Mouse (Mus musculus) layer of hippocampus, adult 9-10 months (tissue): ENCODE results near the gene Zfyve26.
A peak's percentile ranks its signal among the peaks of the same experiment; 100 is the strongest.
"Not testable (repeated sequence)": the region's sequence is repeated elsewhere in the genome, so short reads cannot be mapped to it uniquely, and the experiment has no call there.

ENCODE experiments used
- DNase-seq: peaks from one replicate; pipeline ENCODE4 v3.0.0; 2022; ENCODE audit warnings: low spot score

The Zfyve26 gene

DNA sequence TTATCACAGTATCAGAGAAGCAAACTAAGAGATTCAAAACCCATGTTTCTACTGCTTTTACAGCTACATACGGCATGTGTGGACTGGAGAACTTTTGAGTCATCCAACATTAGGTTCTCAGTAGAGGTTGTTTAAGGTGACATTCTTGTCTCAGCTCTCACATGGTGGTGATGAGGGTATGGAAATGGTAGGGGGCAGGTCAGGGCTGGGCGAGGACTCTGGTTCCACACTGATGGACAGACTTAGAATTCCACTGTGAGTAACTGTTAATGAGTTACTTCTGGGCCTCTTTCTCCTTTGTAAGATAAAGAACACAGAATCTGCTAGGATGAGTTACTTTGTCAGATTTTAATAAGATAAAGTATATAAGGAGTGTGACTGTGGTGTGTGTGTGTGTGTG lies 36.0 kb downstream of the Zfyve26 start:
- no peak for DNase-seq

DNA sequence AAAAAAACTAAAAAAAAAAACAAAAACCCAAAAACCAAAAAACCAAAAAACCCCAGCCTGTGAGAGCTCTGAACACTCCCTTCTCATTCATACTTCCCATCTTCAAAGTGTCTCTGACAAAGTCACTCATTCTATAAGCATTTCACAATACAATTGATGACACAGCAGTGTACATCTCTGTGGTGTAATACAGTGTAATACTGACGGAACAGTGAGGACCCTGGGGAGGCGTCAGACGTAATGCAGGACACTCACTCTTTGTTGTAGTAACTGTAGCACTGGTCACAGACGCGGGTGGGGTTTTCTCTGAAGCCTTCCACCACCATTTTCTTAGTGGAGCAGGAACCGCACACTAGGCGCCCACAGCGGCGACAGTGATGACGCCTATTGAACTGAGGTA lies 41.1 kb downstream of the Zfyve26 start:
- no peak for DNase-seq

DNA sequence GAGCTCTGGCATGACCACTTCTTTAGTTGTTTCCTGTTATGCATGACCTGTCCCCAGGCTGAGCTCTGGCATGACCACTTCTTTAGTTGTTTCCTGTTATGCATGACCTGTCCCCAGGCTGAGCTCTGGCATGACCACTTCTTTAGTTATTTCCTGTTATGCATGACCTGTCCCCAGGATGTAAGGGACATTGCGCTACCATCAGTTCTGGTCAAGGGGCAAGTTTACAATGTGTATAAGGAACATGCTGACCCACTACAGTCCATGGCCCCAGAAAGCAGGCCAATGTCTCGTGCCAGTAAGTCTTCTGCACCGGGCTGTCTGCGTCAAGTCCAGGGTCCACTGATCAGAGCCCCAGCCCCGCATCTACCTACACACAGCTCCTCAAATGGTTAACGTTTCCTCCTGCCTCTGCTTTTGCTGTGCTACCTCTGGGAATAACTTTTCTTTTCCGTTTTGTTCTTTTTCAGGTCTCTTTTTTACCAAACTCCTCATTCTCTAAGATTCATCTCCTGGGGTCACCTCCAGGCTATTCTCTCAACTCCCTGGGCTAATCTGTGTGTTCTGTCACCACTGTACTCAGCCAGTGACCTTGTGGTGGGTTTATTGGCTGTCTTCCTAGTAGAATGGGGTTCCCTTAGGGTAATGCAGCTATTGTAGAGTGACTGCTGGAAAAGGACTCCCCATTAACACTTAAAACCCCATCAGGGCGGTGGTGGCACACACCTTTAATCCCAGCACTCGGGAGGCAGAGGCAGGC lies 42.6 kb downstream of the Zfyve26 start:
- no peak for DNase-seq

DNA sequence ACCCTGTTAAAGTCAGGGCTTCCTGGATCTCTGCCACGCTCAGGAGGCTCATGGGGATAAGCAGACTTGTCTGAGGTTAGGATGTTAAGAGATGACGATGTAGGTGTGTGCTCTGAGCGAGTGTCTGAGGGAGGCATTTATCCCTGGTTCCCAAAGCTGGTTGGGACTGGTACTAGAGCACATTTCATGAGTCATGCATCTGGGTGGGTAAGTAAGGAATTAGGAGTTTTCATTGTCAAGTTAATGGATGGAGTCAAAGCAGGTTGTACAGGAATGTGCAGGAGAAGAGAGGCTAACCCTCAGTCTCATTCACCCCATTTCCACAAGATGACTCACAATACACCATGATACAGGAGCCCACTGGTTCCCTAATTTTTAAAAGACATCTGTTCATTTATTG lies 48.0 kb downstream of the Zfyve26 start:
- DNase-seq: no peak

DNA sequence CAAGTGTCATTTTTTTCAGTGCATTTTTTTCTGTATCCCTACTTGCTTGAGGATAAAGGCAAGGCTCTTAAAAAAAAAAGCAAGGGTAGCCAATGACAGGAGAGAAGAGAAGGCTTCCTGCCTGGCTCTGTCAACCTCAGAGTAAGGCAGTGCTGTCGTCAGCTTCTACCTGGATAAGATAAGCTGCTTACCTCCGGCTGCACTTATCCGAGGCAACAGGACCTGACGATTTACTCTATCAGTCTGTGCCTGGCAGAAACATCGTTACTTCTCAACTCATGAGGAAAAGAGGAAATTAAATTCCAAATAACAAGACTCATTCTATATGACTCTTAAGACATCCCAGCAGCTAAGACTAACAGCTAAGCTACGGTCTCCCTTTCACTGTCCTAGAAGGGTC lies 53.2 kb downstream of the Zfyve26 start:
- no peak for DNase-seq

DNA sequence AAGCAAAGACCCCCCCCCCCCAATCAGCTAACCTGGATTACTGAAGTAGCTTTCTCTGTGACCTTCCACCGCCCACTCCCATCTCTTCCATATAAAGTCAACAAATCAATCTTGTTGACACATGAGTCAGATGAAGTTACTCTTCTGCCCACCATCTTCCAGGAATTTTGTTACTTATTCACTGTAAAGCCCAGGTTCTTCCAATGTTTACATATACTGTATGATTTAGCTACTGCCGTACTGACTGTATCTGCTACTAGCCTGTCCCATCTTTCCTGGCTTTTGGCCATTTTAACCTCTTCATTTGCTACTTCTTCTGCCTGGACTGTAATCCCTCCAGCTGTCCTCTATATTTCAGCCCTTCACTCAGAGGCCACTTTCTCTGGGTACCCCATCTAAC lies 54.1 kb downstream of the Zfyve26 start:
- no peak for DNase-seq

DNA sequence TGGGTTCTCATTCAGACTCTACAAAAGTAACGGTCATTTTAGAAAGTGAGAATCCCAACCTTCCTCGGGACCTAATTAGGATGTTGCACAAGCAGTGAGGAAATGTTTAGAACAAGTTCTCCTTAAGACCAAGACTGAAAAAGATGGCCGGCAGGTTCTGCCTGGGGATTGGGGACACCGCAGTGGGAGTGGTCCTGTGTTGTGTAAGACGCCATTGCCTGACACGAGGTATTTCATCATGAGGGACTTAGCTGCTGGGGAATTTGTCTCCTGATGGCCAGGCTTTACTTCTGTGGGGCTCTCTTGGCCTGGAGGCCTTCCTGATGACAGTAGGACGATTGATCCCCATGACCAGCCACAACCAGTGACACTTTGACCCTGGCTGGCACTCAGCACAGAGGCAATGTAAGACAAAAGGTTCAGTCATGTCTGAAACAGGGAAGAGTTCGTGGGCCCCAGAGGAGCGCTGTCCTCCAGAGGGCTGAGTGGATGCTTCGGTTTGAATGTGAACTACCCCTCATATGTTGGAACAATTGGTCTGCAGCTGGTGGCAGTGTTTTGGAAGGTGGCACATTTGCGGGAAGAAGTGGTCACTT lies 60.5 kb downstream of the Zfyve26 start:
- no peak for DNase-seq

DNA sequence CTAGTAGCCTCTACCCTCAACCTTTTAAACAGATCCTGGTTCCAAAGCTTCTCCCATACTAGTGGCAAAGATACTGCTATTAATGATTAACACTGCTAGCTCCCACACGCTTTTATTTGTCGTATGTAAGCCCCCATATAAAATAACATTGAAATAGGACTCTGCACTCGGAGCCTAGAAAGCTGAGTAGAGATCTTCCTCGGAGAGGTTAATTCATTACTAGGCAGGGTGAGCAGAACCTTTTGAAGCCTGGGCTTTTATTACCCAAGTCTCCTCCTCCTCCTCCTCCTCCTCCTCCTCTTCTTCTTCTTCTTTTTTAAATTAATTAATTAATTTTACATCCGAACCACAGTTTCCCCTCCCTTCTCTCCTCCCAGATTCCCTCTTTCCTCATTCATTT lies 78.6 kb downstream of the Zfyve26 start:
- DNase-seq: no peak

DNA sequence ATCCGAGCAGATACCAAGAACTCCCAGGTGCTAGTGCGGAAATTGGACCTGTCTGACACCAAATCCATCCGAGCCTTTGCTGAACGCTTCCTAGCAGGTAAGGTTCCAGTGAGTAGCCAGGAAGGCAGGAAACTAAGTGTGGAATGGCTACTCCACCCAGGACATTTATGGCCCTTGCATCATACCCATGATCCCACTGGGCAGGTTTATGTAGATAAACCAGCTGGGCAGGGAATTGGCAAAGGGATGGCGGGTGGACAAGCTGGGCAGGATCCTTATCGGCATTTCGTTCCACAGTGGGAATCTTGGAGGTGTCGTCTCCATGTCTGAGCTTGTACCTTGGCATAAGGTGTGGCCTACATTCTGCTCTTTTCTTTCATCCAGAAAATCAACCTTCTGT lies 84.7 kb downstream of the Zfyve26 start:
- DNase-seq: no peak

DNA sequence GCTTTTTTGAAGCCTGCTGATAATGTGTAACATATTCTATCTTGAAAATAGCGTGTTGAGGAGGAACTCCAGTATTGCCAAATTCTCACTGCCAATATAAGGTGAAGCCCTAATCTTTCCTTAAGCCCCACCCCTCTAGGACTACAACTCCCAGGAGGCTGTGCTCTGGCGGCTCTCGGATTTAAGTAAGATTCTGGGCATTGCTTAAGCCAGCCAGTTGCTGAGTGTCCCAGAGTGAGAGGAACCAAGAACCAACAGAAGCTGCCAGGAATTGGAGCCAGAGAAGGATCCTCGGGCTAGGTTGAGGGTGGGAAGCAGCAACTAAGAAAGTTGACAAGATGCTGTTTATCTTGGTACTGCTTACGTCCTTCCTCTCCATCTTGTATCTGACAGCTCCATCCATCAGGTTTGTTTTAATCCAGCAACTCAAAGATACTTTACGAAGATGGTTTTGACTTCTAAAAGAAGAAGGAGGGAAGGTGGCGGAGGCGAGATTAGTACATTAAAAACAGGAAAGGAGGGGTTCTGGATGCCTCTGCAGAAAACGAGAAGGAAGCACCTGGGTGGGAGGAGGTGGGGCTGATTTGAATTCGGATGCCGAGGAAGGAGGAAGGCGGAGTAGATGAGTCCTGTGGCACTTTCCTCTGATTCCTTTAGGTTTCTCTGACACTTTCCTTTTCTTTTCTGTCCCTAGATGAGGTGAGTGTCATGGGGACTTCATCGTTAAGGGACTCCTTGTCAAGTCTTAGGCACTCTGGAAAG lies 87.2 kb downstream of the Zfyve26 start, which contains the start of gene Rdh12:
Gene Rdh12, plus strand, starts transcription at position 212 of the 762 bp plus-strand sequence.
- no peak for DNase-seq

DNA sequence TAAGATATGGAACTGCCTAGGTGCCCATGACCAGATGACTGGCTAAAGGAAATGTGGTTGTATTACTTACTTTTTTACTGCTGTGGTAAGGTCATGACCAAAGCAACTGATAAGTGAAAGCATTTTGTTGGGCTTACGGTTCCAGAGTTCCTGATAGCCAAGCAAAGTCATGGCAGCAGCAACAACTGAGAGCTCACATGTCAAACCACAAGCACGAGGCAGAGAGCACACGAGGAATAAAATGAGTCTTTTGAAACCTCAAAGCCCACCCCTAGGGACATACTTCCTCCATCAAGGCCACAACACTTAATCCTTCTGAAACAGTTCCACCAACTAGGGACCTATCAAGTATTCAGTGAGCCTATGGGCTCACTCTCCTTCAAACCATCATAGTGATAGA lies 94.2 kb downstream of the Zfyve26 start:
- no peak for DNase-seq

DNA sequence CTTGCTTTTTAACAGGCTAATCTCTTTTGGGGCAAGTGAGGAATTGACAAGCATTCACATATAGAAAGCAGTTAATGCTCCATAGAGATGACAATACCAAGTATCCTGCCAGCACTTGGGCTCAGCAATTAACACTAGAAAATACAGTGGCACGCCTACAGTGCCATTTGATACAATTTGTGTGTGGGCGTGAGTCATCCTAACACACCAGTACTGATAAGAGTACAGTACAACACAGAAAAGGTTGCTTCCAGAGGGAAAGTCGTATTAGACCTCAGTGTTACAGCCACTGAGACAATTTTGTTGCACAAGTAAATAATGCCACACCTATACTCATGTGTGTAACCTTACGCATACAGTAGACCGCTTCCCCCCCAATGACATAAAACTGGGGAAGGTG lies 99.0 kb downstream of the Zfyve26 start:
- DNase-seq: no peak

DNA sequence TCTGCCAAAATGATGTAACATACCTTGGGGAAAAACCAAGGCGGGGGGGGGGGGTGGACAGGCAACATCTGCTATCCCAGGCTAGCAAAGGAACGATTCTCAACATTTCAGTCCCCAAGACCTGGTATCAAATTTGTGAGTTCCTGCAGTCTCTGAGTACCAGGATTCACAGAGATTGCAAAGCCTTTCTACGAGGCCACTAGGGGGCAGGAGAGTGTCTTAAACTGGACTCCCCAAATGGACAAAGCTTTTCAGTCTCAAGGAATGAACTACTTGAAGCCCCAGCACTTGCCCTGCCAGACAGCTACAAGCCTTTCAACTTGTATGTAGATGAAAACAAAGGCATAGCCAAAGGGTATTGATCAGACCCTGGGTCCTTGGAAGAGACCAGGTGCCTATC lies 102.7 kb downstream of the Zfyve26 start:
- peak; percentile 54 for DNase-seq

DNA sequence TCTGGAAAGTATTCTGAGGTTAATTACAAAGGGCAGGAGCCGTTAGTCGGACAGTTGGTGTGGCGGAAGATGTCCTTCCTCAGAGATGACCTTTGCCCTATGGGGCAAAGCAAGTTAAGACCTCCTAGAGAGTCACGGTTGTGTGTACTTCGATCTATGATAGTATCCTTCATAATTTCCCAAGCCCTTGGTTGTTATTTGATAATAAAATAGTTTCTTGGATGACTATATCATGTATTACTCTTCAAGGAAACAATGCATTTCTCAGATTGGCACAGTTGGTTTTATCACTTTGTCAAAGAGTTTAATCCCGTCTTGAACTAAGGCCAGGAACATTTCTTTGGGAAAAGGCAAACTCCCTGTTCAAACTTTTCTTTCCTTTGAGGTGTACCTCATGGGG lies 103.9 kb downstream of the Zfyve26 start, which contains the start of gene Rdh11:
Gene Rdh11, minus strand, starts transcription at position 101 of the 400 bp plus-strand sequence.
- DNase-seq: no peak

DNA sequence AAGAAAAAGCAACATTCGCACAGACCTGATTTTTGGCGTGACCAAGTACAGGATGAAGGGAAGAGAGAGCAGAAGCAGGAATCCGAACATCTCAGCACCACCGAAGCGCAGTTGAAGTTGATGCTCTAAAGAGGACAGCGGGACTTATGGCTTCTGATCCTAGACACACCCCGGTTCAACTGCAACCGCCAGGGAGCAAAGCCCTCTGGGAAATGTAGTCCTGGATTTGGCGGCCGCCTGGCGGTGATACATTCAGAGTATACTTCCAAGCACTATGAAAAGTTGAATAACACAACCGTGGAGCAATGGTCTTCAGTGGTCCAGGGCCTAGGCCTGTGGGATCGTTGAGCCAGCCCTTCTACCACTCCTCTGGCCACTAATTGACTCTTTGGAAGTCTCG lies 104.4 kb downstream of the Zfyve26 start:
- no peak for DNase-seq

DNA sequence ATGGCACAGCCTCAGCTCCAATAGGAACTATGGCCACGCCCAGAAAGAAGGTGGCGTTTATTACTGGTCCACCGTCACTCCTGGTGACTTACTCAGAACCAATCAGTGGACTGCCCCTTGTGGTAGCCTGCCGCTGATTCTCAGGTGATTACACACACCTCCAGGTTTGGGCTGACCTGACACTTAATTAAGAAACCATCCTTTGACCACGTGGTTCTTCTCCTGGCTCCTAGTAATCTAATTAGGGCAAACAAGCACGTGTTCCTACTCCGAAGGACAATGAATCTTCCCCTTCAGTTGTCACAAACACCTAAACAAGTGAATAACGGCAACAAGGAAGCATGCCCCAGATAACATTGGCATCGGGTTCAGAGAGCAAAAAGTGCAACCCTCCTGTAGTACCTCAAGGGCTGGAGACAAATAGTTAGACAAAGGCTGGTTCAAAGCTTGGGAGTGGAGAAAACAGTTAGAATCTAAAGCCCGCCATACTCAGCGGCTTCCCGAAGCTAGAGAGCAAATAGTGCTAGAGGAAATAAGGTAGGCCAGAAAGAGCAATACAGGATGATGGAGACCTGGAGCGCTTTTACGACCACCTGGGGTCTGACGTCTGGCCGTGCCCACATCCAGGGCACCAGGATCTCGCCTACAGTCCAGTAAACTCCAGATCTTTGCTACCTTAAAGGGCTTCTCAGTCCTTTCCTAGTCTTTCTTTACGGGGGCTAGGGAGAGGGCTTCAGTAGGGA lies 105.0 kb downstream of the Zfyve26 start:
- no peak for DNase-seq

DNA sequence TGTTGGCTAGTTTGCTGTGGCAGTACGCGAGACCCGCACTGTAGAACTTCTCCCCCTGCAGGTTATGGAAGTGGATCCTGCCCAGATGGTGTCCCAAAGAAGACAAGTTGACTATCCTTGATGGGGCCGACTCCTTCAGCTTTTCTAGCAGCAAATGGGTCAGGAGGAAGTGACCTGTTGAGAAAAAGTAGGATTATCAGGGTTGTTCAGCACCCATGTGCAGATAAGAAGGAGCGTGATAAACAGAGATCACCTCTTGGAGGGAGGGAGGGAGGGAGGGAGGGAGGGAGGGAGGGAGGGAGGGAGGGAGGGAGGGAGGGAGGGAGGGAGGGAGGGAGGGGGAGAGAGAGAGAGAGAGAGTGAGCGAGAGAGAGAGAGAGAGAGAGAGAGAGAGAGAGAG lies 110.9 kb downstream of the Zfyve26 start:
- DNase-seq: not testable (repeated sequence)
